Mouse (Mus musculus) C2C12 (cell line): Measurements from ENCODE around the gene Med12l.

ENCODE experiments used
- CEBPB ChIP-seq: IDR thresholded peaks from one replicate; pipeline ENCODE4 v1.6.1; 2011; ENCODE audit warnings: low read depth, mild to moderate bottlenecking, control low read depth, moderate library complexity
- CTCF ChIP-seq: IDR thresholded peaks from one replicate; pipeline ENCODE4 v1.5.1; 2011; ENCODE audit not compliant: control insufficient read depth, insufficient read depth, insufficient read length
- FOSL1 ChIP-seq: IDR thresholded peaks from one replicate; pipeline ENCODE4 v1.8.0; 2011; ENCODE audit warnings: mild to moderate bottlenecking, low read length; ENCODE audit not compliant: poor library complexity, insufficient read depth, severe bottlenecking
- MAX ChIP-seq: IDR thresholded peaks from one replicate; pipeline ENCODE4 v1.6.1; 2011; ENCODE audit warnings: mild to moderate bottlenecking, control low read depth
- MYOD1 ChIP-seq: IDR thresholded peaks from one replicate; pipeline ENCODE4 v1.6.1; 2011; ENCODE audit warnings: low read depth; ENCODE audit not compliant: control insufficient read depth, insufficient read length
- MYOG ChIP-seq: IDR thresholded peaks from one replicate; pipeline ENCODE4 v1.6.1; 2011; ENCODE audit not compliant: control insufficient read depth, insufficient read length; ENCODE audit errors: extremely low read depth
- USF1 ChIP-seq: IDR thresholded peaks from one replicate; pipeline ENCODE4 v1.6.1; 2011; ENCODE audit warnings: low read depth, mild to moderate bottlenecking, control low read depth, moderate library complexity

GRCm38 (mm10) chr3:59022971-59023370 is 17.3 kb downstream of the Med12l start:
- TF ChIP-seq CTCF (no peak), MYOD1 (no peak), FOSL1 (no peak), MAX (no peak), USF1 (no peak), CEBPB (no peak), MYOG (no peak)
